Mouse (Mus musculus): Measurements from ENCODE around the gene Rps6kc1.
A peak's percentile ranks its signal among the peaks of the same experiment; 100 is the strongest.

The Rps6kc1 gene

GRCm38 (mm10) chr1:190836046-190836445 is 75.5 kb downstream of the Rps6kc1 start:
- DNase-seq (ENCODE audit: low read depth in 2 of 2, low spot score in 2 of 2) = no peak

GRCm38 (mm10) chr1:190834201-190834907 is 77.2 kb downstream of the Rps6kc1 start:
- DNase-seq (ENCODE audit: low read depth in 2 of 2, low spot score in 2 of 2) = no peak

GRCm38 (mm10) chr1:190832965-190833630 is 78.5 kb downstream of the Rps6kc1 start:
- no peak for DNase-seq (ENCODE audit: low read depth in 2 of 2, low spot score in 2 of 2)

- peak in 1 of 2 experiments; percentile 12 for DNase-seq (ENCODE audit: low read depth in 2 of 2, low spot score in 2 of 2)
Observed at GRCm38 (mm10) chr1:190831839-190832497, 79.6 kb downstream of the Rps6kc1 start.

GRCm38 (mm10) chr1:190826486-190827034 is 85.0 kb downstream of the Rps6kc1 start:
- DNase-seq (ENCODE audit: low read depth in 2 of 2, low spot score in 2 of 2) = no peak

GRCm38 (mm10) chr1:190823745-190824144 is 87.8 kb downstream of the Rps6kc1 start:
- no peak for DNase-seq (ENCODE audit: low read depth in 2 of 2, low spot score in 2 of 2)

- no peak for DNase-seq (ENCODE audit: low read depth in 2 of 2, low spot score in 2 of 2)
Observed at GRCm38 (mm10) chr1:190816141-190816540, 95.4 kb downstream of the Rps6kc1 start.

- no peak for DNase-seq (ENCODE audit: low read depth in 2 of 2, low spot score in 2 of 2)
Observed at GRCm38 (mm10) chr1:190810408-190810807, 101.2 kb downstream of the Rps6kc1 start.

GRCm38 (mm10) chr1:190808766-190809221 is 102.8 kb downstream of the Rps6kc1 start:
- DNase-seq (ENCODE audit: low read depth in 2 of 2, low spot score in 2 of 2) = no peak

GRCm38 (mm10) chr1:190806817-190807216 is 104.8 kb downstream of the Rps6kc1 start:
- no peak for DNase-seq (ENCODE audit: low read depth in 2 of 2, low spot score in 2 of 2)

GRCm38 (mm10) chr1:190798668-190799067 is 112.9 kb downstream of the Rps6kc1 start:
- no peak for DNase-seq (ENCODE audit: low read depth in 2 of 2, low spot score in 2 of 2)

GRCm38 (mm10) chr1:190797483-190798058 is 114.0 kb downstream of the Rps6kc1 start:
- no peak for DNase-seq (ENCODE audit: low read depth in 2 of 2, low spot score in 2 of 2)

GRCm38 (mm10) chr1:190796745-190797482 is 114.7 kb downstream of the Rps6kc1 start:
- DNase-seq (ENCODE audit: low read depth in 2 of 2, low spot score in 2 of 2) = no peak

- DNase-seq (ENCODE audit: low read depth in 2 of 2, low spot score in 2 of 2) = no peak
Observed at GRCm38 (mm10) chr1:190791638-190792037, 119.9 kb downstream of the Rps6kc1 start.

GRCm38 (mm10) chr1:190790720-190791119 is 120.8 kb downstream of the Rps6kc1 start:
- DNase-seq (ENCODE audit: low read depth in 2 of 2, low spot score in 2 of 2) = no peak

- no peak for DNase-seq (ENCODE audit: low read depth in 2 of 2, low spot score in 2 of 2)
Observed at GRCm38 (mm10) chr1:190777660-190778059, 133.9 kb downstream of the Rps6kc1 start.

GRCm38 (mm10) chr1:190776260-190776659 is 135.3 kb downstream of the Rps6kc1 start:
- no peak for DNase-seq (ENCODE audit: low read depth in 2 of 2, low spot score in 2 of 2)

GRCm38 (mm10) chr1:190772088-190772885 is 139.3 kb downstream of the Rps6kc1 start:
- DNase-seq (ENCODE audit: low read depth in 2 of 2, low spot score in 2 of 2) = no peak

GRCm38 (mm10) chr1:190769748-190770147 is 141.8 kb downstream of the Rps6kc1 start:
- DNase-seq (ENCODE audit: low read depth in 2 of 2, low spot score in 2 of 2) = no peak

GRCm38 (mm10) chr1:190768307-190768706 is 143.3 kb downstream of the Rps6kc1 start:
- DNase-seq (ENCODE audit: low read depth in 2 of 2, low spot score in 2 of 2) = no peak
